Mouse (Mus musculus) left cerebral cortex, adult 8-10 months (tissue): ENCODE results near the gene Zfyve1. TPM values are rescaled to one million over a fixed set of nuclear protein-coding genes. Genes with fewer than 3 reads are reported as not detected.

Experiments
- DNase-seq, 2 experiments: peaks; one replicate each; pipeline ENCODE4 v3.0.0; 2022; ENCODE audit warnings: low spot score in 2 of 2
- total RNA-seq, 4 experiments: library from RNA; stranded (reverse); gene quantifications; 2 replicates each; pipeline ENCODE4 v1.2.4; 2022

Zfyve1 gene
- total RNA-seq, 4 experiments from 2014 or later: 38.9 to 47.2 (median 42.2) TPM

DNA sequence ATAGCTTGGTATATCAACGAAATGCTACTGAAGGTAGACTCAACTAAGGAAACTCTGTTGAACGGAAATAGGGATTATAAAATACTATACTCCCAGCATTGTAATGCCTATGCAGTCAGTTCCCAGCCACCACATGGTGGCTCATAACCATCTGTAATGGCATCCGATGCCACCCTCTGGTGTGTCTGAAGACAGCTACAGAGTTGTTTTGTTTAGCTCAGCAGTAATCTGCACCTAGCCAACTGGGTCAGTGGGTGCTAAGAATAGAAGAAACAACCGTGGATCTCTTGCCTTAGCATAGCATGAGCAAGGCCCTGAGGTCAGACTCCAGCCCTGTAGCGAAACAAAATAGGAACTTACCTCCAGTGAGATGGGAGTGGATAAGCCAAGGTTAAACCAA lies 72.7 kb downstream of the Zfyve1 start:
- DNase-seq: no peak

- DNase-seq: no peak
These were observed 73.1 kb downstream of the Zfyve1 start for GRCm38 (mm10) chr12:83523892-83524291.

- DNase-seq: no peak
These were observed 74.0 kb downstream of the Zfyve1 start for GRCm38 (mm10) chr12:83523056-83523455.

- DNase-seq: no peak
These were observed 75.9 kb downstream of the Zfyve1 start for GRCm38 (mm10) chr12:83521083-83521482.

GRCm38 (mm10) chr12:83520311-83520890 lies 76.6 kb downstream of the Zfyve1 start, which contains the start of gene Dcaf4:
Dcaf4 (plus strand) TSS chr12:83520466.
- DNase-seq: peak; percentile 94 to 96

DNA sequence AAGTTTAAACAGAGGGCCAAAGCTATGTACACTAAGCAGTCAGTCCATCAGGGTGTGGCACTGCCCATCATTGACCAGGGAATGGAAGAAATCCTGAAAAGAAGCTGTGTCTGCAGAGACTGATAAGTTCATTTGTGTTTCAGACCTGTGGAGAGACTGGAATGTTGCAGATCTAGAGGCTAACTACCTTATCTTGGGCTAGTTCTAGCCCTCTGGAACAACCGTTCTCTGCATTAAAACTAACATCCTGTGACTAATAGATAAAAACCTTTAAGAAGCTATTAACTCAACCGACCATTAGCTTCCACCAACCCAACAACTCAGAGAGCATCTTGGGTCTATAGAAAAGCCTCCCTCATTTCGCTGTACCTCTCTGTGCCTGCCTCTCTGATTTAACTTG lies 79.4 kb downstream of the Zfyve1 start:
- no peak for DNase-seq

DNA sequence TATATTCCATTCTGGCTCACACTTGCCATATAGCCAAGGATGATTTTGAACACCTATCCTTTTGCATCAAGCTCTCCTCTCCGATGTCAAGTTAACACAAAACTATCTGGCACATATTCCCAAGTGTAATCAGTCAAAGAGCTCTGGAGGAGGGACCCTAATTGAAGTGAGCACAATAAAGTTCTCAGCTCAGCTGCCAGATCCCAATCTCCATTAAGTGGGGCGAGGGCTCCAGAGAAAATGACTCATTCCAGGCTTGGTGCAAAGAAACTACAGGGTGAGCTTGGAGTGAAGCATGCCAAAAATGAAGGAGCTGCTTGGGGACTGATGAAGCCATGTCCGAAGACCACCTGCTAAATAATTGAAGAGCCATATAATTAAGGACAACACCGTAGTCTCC lies 82.8 kb downstream of the Zfyve1 start:
- no peak for DNase-seq

DNA sequence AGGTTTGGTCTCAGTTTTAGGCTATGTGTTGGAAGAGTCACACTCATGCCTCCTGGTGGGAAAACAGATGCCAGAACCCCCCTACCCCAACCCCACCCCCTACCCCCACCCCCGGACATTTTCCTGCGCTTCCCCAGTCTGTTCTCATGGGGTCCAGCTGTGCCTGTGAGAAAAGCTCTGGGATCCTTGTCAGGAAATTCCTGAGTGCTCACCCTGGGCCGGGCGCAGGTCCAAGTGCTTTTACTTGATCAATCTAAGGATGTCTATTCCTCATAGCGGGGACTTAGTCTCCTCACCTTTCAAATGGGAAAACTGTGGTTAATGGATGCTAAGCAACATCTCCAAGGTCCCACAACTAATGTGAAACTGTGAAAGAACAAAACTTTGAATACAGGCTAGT lies 83.8 kb downstream of the Zfyve1 start:
- DNase-seq: no peak

DNA sequence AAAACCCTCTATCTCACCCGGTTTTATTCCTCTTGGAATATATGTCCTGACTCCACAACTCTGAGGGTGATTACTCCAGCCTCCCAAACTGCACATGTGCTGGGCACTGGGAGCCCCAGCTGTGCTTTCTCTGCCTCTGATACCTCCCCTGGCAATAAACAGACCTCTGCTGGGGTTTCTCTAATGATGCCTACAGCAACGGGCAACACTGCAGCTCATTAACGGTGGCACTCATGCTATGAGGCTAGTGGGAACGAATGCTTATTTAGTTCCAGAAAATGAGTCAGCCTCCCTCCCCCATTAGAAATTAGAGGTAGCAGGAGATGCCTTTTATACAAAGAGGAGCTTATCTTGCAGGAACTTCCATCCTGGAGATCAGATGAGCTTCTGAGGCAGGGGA lies 84.2 kb downstream of the Zfyve1 start:
- DNase-seq: no peak

DNA sequence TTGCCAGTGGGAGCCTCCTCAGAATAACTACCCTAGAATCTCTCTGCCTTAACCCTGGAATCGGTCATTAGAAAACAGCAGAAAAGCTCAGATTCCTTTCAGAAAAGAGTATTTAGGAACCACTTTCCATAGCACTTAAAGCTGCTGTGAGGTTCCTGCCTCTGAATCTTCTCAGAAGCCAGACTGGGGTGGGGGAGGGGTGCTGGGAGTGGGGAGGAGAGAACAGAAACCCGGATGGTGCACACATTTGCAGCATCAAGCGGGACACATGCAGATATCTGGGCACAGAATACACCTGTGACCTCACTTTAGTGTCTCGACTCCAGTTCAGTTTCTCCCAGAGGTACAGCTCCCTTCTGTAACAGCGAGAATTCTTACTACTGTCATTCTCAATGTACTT lies 86.4 kb downstream of the Zfyve1 start:
- no peak for DNase-seq

DNA sequence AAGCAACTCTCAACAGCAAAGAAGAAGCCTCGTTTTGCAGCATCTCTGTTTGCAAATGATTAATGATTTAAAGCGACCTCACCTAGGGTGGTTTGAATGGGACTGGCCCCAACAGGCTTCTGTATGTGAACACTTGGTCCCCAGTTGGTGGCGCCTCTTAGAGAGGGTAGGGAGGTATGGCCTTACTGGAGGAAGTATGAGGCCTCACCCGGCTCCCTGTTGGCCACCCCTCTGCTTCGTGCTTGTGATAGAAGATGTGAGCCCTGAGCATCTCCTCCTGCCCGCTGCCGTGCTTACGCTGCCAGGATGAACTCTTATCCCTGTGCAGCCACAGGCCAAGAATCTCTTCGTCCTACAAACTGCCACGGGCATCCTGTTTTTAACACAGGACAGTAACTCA lies 90.5 kb downstream of the Zfyve1 start:
- DNase-seq: no peak

DNA sequence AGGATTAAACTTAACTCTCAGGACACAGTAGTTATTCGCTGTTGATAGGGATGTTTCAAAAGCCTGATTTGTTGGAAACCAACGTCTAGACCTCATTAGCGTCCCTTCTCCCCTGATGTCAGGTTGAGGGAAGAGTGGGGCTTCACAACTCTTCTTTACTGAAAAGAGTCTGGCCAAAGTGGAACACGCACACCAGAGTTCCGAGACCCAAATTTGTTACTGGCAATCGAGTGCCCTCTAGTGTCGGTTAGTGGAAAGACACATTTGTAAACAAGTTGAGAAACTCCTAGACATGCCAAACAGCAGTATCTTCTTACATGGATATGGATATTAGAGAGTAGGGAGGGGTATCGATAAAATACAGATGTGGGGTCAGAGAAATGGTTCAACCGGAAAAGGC lies 94.8 kb downstream of the Zfyve1 start:
- DNase-seq: no peak

DNA sequence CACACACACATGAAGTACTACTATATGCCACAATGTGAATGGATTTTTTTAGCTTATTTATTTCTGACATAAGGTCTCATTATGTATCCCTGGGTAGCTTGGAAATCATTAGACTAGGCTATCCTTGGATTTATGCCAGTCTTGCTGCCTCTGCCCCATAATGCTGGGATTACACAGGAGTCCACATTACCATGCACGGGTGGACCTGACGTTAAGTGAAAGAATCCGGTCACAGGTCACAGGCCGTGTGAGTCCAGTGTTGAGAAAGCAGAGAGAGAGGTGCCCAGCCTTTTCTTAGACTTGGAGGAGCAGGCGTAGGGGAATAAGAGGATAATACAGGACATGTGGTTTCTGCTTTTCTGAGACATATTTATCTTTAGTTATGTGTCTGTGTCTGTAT lies 97.8 kb downstream of the Zfyve1 start:
- no peak for DNase-seq

GRCm38 (mm10) chr12:83497959-83498358 lies 99.1 kb downstream of the Zfyve1 start:
- no peak for DNase-seq

GRCm38 (mm10) chr12:83496736-83497135 lies 100.3 kb downstream of the Zfyve1 start:
- DNase-seq: no peak

Other genes with a start within 250 kb of the Zfyve1 start
- gene Dpf3, start 109.5 kb downstream of the Zfyve1 start, total RNA-seq: 1 to 10 TPM; 4.0 to 8.0 (median 5.8) TPM
- 10 to 100 TPM; 31.2 to 34.0 (median 33.0) TPM for gene Dcaf4, start 76.8 kb downstream of the Zfyve1 start, total RNA-seq
- gene Rbm25, start 34.0 kb upstream of the Zfyve1 start, total RNA-seq: 100 to 1,000 TPM; 113 to 124 (median 120) TPM
- 10 to 100 TPM; 57.0 to 65.7 (median 63.1) TPM for gene Psen1, start 90.9 kb upstream of the Zfyve1 start, total RNA-seq
- gene Papln, start 166.4 kb upstream of the Zfyve1 start, total RNA-seq: 10 to 100 TPM in 3 of 4 experiments, 1 to 10 TPM in 1; 9.8 to 14.9 (median 13.4) TPM